Mouse (Mus musculus) heart, postnatal 0 days (tissue): ENCODE measurements at regions not wholly inside any gene's neighbourhood (a gene's known extent, or its start where the extent isn't known, plus 50 kb on each side); places are given as distances from the start of the nearest gene placed in this dataset.

Source experiments
- ATAC-seq: fragments of 200-750 bp; cut with Nextera tagmentation; 2 replicates; pipeline ENCODE4 v1.8.0; 2017; ENCODE audit warnings: low read depth, moderate number of reproducible peaks, moderate library complexity; ENCODE audit not compliant: insufficient read depth
- DNase-seq: peaks from one replicate; pipeline ENCODE4 v3.0.0-alpha.2; 2016; ENCODE audit warnings: low spot score
- H3K27ac ChIP-seq: fragments of 300-500 bp; sonication (generic); 2 replicates; pipeline ENCODE4 v1.5.1; 2014; ENCODE audit warnings: low read depth, mild to moderate bottlenecking
- H3K27me3 ChIP-seq: fragments of 300-500 bp; sonication (generic); 2 replicates; pipeline ENCODE4 v1.6.1; 2014; ENCODE audit warnings: low read length, mixed read lengths; ENCODE audit not compliant: control insufficient read depth, insufficient read depth
- H3K36me3 ChIP-seq: fragments of 300-500 bp; sonication (generic); replicated peaks from 2 replicates; pipeline ENCODE4 v1.6.1; 2014; ENCODE audit warnings: low read length, mixed read lengths; ENCODE audit not compliant: control insufficient read depth, insufficient read depth
- H3K4me1 ChIP-seq: fragments of 300-500 bp; sonication (generic); 2 replicates; pipeline ENCODE4 v1.6.1; 2014; ENCODE audit warnings: antibody characterized with exemption; ENCODE audit not compliant: control insufficient read depth, insufficient read depth
- H3K4me2 ChIP-seq: fragments of 300-500 bp; sonication (generic); 2 replicates; pipeline ENCODE4 v1.6.1; 2014; ENCODE audit warnings: low read depth, mild to moderate bottlenecking, low read length, moderate library complexity
- H3K4me3 ChIP-seq: fragments of 300-500 bp; sonication (generic); 2 replicates; pipeline ENCODE4 v1.5.1; 2014; ENCODE audit warnings: low read depth, low read length
- H3K9ac ChIP-seq: fragments of 300-500 bp; sonication (generic); replicated peaks from 2 replicates; pipeline ENCODE4 v1.6.1; 2014; ENCODE audit warnings: low read depth, low read length, mixed read lengths
- H3K9me3 ChIP-seq: fragments of 300-500 bp; sonication (generic); replicated peaks from 2 replicates; pipeline ENCODE4 v1.6.1; 2016; ENCODE audit warnings: low read length; ENCODE audit not compliant: control insufficient read depth
- CTCF ChIP-seq: IDR thresholded peaks from 2 replicates; pipeline ENCODE4 v1.5.1; 2016; ENCODE audit warnings: antibody characterized with exemption, control low read depth, low read depth
- EP300 ChIP-seq: IDR thresholded peaks from 2 replicates; pipeline ENCODE4 v1.6.1; 2016; ENCODE audit warnings: antibody characterized with exemption, low read depth
- WGBS: fragments of 180-500 bp; shearing (Covaris S2); extraction: QIAGEN DNeasy Blood & Tissue Kit; methylation state at CpG from one replicate; pipeline ENCODE4 v1.1.7; 2014; 5-methylcytosine and 5-hydroxymethylcytosine counted together

DNA sequence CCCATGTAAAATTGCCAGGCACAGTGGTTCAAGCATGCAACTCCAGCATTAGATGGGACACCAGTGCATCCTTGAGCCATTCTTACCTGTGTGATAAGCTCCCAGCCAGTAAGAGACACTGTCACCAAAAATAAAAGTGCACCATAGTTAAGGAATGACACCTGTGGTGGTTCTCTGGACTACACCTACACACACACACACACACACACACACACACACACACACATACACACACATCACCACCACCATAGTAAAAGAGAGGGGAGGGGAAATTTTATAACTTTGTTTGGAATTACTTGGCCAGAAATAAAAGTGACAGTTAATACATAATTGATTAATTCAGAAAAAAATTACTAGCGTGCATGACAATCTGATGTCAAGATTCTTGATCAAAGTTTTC is 175.1 kb upstream of the Gm11232 start:
- H3K4me1 ChIP-seq, result no peaks in the 10 kb centered on the region
- H3K36me3 ChIP-seq, result no peaks in the 10 kb centered on the region
- H3K9ac ChIP-seq, result no peak overlapping the region
- H3K27me3 ChIP-seq, result no peaks in the 10 kb centered on the region
- 65% methylated on average over 1 of the region's 1 CpGs for WGBS
- H3K4me2 ChIP-seq, result no peak overlapping the region
- TF ChIP-seq EP300 (no peak), CTCF (no peak)
- H3K4me3 ChIP-seq, result no peak overlapping the region
- H3K27ac ChIP-seq, result no peak overlapping the region
- H3K9me3 ChIP-seq, result no peaks in the 10 kb centered on the region
- DNase-seq (no peak), ATAC-seq (no peak)

DNA sequence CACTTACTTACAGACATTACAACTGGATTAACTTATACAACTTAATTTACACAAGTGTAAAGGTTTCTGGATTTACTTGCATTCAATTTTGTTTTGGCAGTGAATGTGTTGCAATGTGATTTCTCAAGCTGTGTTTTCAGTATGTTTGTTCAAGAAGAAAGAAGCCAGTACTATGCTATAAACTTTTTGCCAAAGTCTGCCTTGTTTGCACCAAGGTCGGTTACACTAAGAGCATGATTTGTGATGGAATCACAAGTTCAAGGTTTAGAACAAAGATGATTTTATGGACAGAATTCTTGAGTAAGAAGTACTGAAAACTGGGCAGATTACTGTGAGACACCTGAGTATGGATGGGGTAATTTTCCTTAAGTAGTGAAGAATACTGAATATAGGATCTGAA is 153.8 kb upstream of the Gm11232 start:
- 63% methylated on average over 1 of the region's 1 CpGs for WGBS

DNA sequence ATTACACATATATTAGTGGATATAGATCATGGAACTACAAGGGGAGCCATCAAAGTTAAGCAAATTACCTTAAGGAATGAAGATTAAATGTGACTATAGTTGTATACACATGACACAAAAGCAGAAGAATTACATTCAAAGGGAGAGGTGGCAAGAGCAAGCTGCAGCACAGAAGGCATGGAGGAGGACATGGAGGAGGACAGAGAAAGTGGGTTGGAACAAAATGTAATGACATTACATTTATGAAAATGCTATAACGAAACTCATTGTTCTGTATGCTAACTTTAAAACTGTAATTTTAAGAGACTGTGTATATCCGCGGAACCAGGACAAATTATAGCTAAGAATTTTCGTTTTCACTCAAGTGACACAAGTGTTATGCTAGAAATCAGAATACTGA is 117.9 kb upstream of the Gm11232 start:
- 75% methylated on average over 4 of the region's 4 CpGs for WGBS
- no peaks in the 10 kb centered on the region for H3K4me1 ChIP-seq
- H3K36me3 ChIP-seq, result no peaks in the 10 kb centered on the region
- no peak overlapping the region for H3K4me3 ChIP-seq
- TF ChIP-seq EP300 (no peak), CTCF (no peak)
- no peak overlapping the region for H3K27ac ChIP-seq
- H3K9me3 ChIP-seq, result no peaks in the 10 kb centered on the region
- H3K9ac ChIP-seq, result no peak overlapping the region
- H3K4me2 ChIP-seq, result no peak overlapping the region
- DNase-seq (no peak), ATAC-seq (no peak)
- H3K27me3 ChIP-seq, result no peaks in the 10 kb centered on the region

More for the DNA sequence above, 153.8 kb upstream of the Gm11232 start:
- Histone ChIP-seq H3K9me3 (no peaks in the 10 kb centered on the region), H3K27ac (no peak overlapping the region), H3K9ac (no peak overlapping the region), H3K4me2 (no peak overlapping the region), H3K4me3 (no peak overlapping the region), H3K27me3 (no peaks in the 10 kb centered on the region), H3K4me1 (no peaks in the 10 kb centered on the region), H3K36me3 (no peaks in the 10 kb centered on the region)
- DNase-seq, result no peak
- TF ChIP-seq CTCF, result no peak
- ATAC-seq, result no peak

DNA sequence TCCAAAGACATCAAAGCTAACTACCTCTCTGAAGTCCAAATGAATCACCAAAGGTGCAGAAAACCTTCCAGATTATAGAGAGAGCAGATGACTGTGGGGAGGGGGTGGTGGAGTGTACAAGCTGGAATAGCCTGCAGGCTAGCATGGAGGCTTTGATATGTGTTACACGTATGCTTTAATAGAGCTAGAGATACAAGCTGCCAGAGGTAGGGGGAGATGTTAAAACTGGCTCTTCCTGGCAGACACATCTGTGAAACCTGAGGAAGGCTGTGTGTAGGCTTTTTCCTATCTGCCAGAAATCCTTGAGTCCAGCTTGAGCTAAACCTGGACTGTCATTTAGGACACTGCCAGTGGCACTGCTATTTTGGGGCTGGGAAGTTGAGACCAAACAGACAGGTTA is 109.2 kb upstream of the Gm11232 start:
- ATAC-seq, result no peak
- H3K4me2 ChIP-seq, result no peak overlapping the region
- TF ChIP-seq EP300 (no peak), CTCF (no peak)
- no peaks in the 10 kb centered on the region for H3K36me3 ChIP-seq
- H3K27me3 ChIP-seq, result no peaks in the 10 kb centered on the region
- DNase-seq, result no peak
- no peaks in the 10 kb centered on the region for H3K4me1 ChIP-seq
- H3K9ac ChIP-seq, result no peak overlapping the region
- no peak overlapping the region for H3K27ac ChIP-seq
- no peaks in the 10 kb centered on the region for H3K9me3 ChIP-seq
- no peak overlapping the region for H3K4me3 ChIP-seq
- 43% methylated on average over 1 of the region's 1 CpGs for WGBS

DNA sequence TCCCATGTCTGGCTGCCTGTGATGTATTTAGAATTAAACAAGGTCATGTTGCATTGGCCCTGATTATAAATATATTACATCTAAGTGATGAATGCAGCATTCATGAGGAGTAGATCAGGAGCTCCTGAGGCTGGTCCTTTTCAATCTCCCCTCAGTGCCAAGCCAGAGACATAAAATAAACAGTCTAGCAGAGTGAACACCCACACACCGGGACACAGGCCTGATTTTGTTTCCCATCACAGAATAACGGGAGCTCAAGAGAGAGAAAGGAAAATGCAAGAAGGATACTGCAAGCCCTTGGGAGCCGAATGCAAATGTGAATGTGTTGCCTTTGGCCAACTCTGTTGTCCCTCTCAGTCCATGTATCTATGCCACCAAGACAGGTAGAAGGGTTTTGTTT is 84.1 kb upstream of the Gm11232 start:
- H3K9me3 ChIP-seq, result no peaks in the 10 kb centered on the region
- ATAC-seq, result no peak
- H3K36me3 ChIP-seq, result no peaks in the 10 kb centered on the region
- no peak overlapping the region for H3K27ac ChIP-seq
- H3K9ac ChIP-seq, result no peak overlapping the region
- no peak for TF ChIP-seq CTCF
- TF ChIP-seq EP300, result no peak
- no peaks in the 10 kb centered on the region for H3K4me1 ChIP-seq
- no peaks in the 10 kb centered on the region for H3K27me3 ChIP-seq
- no peak for DNase-seq
- no peak overlapping the region for H3K4me3 ChIP-seq
- H3K4me2 ChIP-seq, result no peak overlapping the region
- WGBS, result 58% methylated on average over 3 of the region's 3 CpGs

DNA sequence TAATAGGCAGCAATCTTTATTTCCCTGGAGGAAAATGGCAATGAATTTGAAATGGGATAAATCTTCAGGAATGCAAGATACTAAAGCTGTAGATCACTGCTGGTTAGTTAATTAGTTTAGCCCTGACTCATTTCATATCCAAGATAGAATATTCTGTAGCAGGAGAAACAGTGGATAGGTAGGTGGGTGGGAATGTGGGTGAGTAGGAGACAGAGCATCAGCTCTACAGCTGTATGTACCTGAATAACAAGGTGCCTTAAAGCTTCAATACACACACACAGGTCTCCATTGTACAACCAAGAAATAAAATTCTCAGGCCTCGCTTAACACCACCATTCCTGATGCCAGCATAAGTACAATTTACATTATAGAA is 83.0 kb upstream of the Gm11232 start:
- no peak for ATAC-seq
- H3K4me1 ChIP-seq, result no peaks in the 10 kb centered on the region
- H3K4me2 ChIP-seq, result no peak overlapping the region
- H3K9ac ChIP-seq, result no peak overlapping the region
- no peaks in the 10 kb centered on the region for H3K36me3 ChIP-seq
- H3K27ac ChIP-seq, result no peak overlapping the region
- no peaks in the 10 kb centered on the region for H3K27me3 ChIP-seq
- no peak for DNase-seq
- H3K4me3 ChIP-seq, result no peak overlapping the region
- TF ChIP-seq CTCF, result no peak
- TF ChIP-seq EP300, result no peak
- 73% methylated on average over 1 of the region's 1 CpGs for WGBS
- no peaks in the 10 kb centered on the region for H3K9me3 ChIP-seq
